Mouse (Mus musculus) embryonic facial prominence, embryonic 14.5 days (tissue): ENCODE measurements around the gene Sik1. TPM values are rescaled to one million over a fixed set of nuclear protein-coding genes. Genes with fewer than 3 reads are reported as not detected.

ENCODE experiments used
- ATAC-seq: fragments of 200-750 bp; cut with Nextera tagmentation; 2 replicates; pipeline ENCODE4 v1.8.0; 2017; ENCODE audit warnings: low read depth, moderate number of reproducible peaks, moderate TSS enrichment
- DNase-seq: peaks from one replicate; pipeline ENCODE4 v3.0.0-alpha.2; 2015; ENCODE audit warnings: low spot score
- H3K27ac ChIP-seq: fragments of 300-500 bp; sonication (generic); replicated peaks from 2 replicates; pipeline ENCODE4 v1.5.1; 2014; ENCODE audit warnings: low read depth, mild to moderate bottlenecking, low read length, moderate library complexity
- H3K27me3 ChIP-seq: fragments of 300-500 bp; sonication (generic); replicated peaks from 2 replicates; pipeline ENCODE4 v1.6.1; 2014; ENCODE audit warnings: low read length; ENCODE audit not compliant: control insufficient read depth, insufficient read depth
- H3K36me3 ChIP-seq: fragments of 300-500 bp; sonication (generic); 2 replicates; pipeline ENCODE4 v1.6.1; 2014; ENCODE audit warnings: low read length, mixed read lengths; ENCODE audit not compliant: control insufficient read depth, insufficient read depth
- H3K4me1 ChIP-seq: fragments of 300-500 bp; sonication (generic); 2 replicates; pipeline ENCODE4 v1.6.1; 2014; ENCODE audit warnings: antibody characterized with exemption, low read length; ENCODE audit not compliant: control insufficient read depth, insufficient read depth
- H3K4me2 ChIP-seq: fragments of 300-500 bp; sonication (generic); 2 replicates; pipeline ENCODE4 v1.6.1; 2014; ENCODE audit warnings: low read depth, mild to moderate bottlenecking, low read length, moderate library complexity, mixed read lengths
- H3K4me3 ChIP-seq: fragments of 300-500 bp; sonication (generic); 2 replicates; pipeline ENCODE4 v1.5.1; 2014; ENCODE audit warnings: low read depth, mild to moderate bottlenecking, low read length
- H3K9ac ChIP-seq: fragments of 300-500 bp; sonication (generic); 2 replicates; pipeline ENCODE4 v1.6.1; 2014; ENCODE audit warnings: low read depth, mild to moderate bottlenecking, low read length, moderate library complexity, mixed read lengths
- H3K9me3 ChIP-seq: fragments of 300-500 bp; sonication (generic); 2 replicates; pipeline ENCODE4 v1.6.1; 2016; ENCODE audit warnings: low read length; ENCODE audit not compliant: control insufficient read depth
- WGBS: fragments of 180-500 bp; shearing (Covaris S2); extraction: QIAGEN DNeasy Blood & Tissue Kit; methylation state at CpG from one replicate; pipeline ENCODE4 v1.1.7; 2014; 5-methylcytosine and 5-hydroxymethylcytosine counted together
- polyA plus RNA-seq: library from polyadenylated mRNA; unstranded; fragments of >200 nt; fragmentation: Nextera tagmentation; extraction: Ambion mirVana; gene quantifications from 2 replicates; pipeline ENCODE4 v1.2.1, GENCODE M21; 2014

Gene Sik1
- polyA plus RNA-seq, 1 experiment from 2014 or later: 27.8 TPM

DNA sequence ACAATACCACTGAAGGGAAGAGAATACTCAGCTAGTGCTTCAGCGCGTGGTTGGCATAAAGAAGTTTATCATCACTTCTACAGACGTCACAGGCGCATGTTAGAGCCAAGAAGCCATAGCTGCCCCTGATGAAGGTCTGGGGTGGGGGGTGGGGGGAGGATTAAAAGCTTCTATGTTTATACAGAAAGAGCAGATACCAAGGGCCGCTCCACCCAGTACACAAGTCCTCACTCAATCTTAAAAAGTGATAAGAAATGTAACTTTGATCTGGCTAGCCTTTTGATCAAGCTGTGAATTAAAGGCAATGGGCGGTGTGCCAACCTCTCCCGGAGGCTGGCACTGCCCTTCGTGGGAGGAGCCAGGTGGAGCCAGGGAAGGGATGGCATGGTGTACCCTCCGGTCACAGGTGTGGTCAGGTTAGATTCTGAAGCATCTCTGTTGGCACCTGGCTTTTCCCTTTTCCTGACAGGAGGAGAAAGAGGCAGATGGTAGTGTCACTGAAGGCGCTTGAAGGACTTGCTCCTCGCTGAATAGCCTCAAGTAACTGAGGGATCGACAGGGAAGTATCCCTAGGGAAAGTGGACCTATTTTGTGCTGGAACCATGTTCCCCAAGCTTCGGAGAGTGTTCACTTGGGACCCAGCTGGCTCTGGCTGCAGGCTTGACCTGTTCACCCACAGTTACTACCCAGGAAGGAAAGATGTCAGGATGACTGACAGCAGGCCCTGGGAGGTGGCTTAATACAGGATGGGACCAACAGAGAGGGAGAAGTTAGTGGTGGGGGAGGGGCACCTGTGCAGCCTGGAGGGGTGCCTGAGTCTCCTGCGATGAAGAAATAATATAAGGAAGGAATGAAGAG, 16.6 kb upstream of the Sik1 start:
- Histone ChIP-seq H3K4me3 (no peak overlapping the region), H3K36me3 (no peaks in the 10 kb centered on the region), H3K9me3 (no peaks in the 10 kb centered on the region), H3K27ac (no peak overlapping the region), H3K27me3 (no peaks in the 10 kb centered on the region), H3K4me2 (no peak overlapping the region), H3K4me1 (0 out of 2 replicates have a peak, but pooled peaks cover 4% of the 10 kb centered on the region), H3K9ac (no peak overlapping the region)
- 76% methylated on average over 14 of the region's 14 CpGs for WGBS
- ATAC-seq (no peak), DNase-seq (no peak)

DNA sequence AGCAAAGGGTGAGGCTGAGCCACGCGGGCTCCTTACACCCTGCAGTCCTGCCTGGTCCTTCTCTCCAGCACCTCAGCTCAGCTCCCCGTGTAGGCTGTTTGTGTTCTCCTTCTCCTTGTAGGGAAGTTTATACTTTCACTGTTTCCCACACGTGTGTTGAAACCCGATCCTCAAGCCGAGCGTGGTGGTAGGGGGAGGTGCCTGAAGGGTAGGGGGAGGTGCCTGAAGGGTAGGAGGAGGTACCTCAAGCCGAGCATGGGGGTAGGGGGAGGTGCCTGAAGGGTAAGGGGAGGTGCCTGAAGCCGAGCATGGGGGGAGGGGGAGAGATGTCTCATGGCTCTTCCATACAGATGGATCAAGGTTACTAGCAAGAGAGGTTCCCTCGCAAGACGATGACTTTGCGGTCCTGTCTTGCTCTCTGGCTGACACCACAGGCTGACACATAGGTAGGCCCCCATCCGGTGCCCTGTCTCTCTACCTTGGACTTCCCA, 15.4 kb upstream of the Sik1 start:
- H3K4me3 ChIP-seq: no peak overlapping the region
- peak overlapping the region; percentile 22 for H3K4me2 ChIP-seq
- 22% methylated on average over 13 of the region's 13 CpGs for WGBS
- peak; percentile 67 for DNase-seq
- ATAC-seq: peak; percentile 68
- no peak overlapping the region for H3K27ac ChIP-seq
- H3K27me3 ChIP-seq: no peaks in the 10 kb centered on the region
- no peaks in the 10 kb centered on the region for H3K9me3 ChIP-seq
- no peak overlapping the region for H3K9ac ChIP-seq
- no peaks in the 10 kb centered on the region for H3K36me3 ChIP-seq
- H3K4me1 ChIP-seq: no peaks in the 10 kb centered on the region

DNA sequence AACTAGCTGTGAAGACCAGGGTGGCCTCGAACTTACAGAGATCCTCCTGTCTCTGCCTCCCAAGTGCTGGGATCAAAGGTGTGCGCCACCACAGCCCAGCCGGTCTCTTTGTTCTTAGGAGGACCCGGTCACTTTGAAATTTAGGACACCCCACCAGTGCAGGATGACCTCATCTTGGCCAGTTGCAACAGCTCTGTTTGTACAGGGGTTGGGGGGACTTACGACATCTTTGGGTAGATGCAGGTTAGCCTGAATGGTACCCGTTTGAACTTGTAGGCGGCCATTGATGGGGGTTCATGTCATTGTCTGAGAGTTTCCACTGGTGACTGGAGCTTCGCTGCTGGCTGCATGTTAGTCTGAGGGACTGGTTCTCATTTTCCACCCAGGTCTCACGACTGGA, 14.8 kb upstream of the Sik1 start:
- Histone ChIP-seq H3K9ac (no peak overlapping the region), H3K36me3 (no peaks in the 10 kb centered on the region), H3K4me2 (peak overlapping the region; percentile 22), H3K27me3 (no peaks in the 10 kb centered on the region), H3K9me3 (no peaks in the 10 kb centered on the region), H3K27ac (no peak overlapping the region), H3K4me3 (no peak overlapping the region), H3K4me1 (peaks cover 4% of the 10 kb centered on the region)
- no peak for DNase-seq
- ATAC-seq: no peak
- 74% methylated on average over 9 of the region's 9 CpGs for WGBS

DNA sequence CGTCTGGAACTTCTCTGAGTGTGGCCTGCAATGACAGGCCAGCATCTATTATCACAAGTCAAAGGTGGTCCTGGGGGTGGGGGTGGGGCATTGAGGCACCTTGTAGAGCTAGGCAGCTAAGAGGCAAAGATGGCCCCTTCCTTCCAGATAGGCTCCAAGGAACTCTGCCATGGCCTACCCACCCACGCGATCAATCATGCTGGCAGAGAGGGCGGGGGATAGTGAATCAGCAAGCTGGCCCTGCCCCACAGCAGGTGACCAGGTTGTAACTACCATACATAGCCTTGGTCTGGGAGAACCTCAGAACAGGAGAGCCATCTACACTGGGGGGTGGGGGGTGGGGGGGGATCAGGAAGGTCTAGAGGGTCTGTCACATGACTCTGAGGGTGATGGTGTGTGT, 12.5 kb upstream of the Sik1 start:
- Histone ChIP-seq H3K9me3 (no peaks in the 10 kb centered on the region), H3K36me3 (no peaks in the 10 kb centered on the region), H3K4me2 (no peak overlapping the region), H3K27ac (no peak overlapping the region), H3K4me1 (peaks cover 7% of the 10 kb centered on the region), H3K4me3 (no peak overlapping the region), H3K9ac (no peak overlapping the region), H3K27me3 (no peaks in the 10 kb centered on the region)
- DNase-seq (no peak), ATAC-seq (no peak)
- 90% methylated on average over 4 of the region's 4 CpGs for WGBS

DNA sequence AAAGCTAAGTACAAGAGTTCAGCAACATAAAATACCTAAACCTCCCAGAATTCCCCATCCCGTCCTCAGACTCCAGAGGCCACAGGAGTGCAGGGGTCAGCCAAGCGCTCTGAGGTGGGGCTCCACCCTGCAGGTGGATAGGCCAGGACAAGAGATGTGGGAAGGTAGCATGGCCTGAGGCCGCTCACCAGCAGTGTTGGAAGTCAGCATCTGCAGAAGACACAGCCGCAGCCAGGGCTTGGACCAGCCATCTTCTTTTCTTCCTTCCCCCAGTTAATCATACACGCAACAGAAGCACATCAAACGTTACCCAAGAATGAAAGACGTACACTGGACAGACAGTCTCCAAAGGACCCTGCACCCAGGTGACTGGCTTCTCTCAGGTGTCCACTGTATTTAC, 11.5 kb upstream of the Sik1 start:
- Histone ChIP-seq H3K36me3 (no peaks in the 10 kb centered on the region), H3K9ac (no peak overlapping the region), H3K4me2 (no peak overlapping the region), H3K27me3 (no peaks in the 10 kb centered on the region), H3K9me3 (no peaks in the 10 kb centered on the region), H3K4me3 (no peak overlapping the region), H3K4me1 (peaks cover 7% of the 10 kb centered on the region), H3K27ac (no peak overlapping the region)
- WGBS: 95% methylated on average over 7 of the region's 7 CpGs
- ATAC-seq (no peak), DNase-seq (no peak)

DNA sequence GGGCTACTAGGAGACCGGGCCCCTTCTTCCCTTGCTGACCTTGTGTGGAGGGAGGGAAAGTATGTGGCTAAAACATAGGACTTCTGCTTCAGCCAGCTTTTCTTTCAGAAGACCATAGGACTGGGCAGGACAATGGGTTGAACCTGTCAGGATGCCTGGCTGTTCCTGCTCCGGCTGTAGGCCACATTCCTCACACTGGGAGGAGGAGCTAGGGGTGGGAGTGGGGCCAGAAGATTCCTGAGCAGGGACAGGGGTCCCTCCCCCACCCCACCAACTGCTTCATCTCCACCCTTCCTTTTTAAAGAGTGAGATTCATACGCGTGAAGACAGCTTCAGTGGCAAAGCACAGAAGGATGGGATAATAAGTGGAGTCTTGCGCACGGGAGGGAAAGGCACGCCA, 10.0 kb upstream of the Sik1 start:
- Histone ChIP-seq H3K36me3 (no peaks in the 10 kb centered on the region), H3K4me2 (no peak overlapping the region), H3K27me3 (no peaks in the 10 kb centered on the region), H3K27ac (no peak overlapping the region), H3K9me3 (no peaks in the 10 kb centered on the region), H3K4me3 (no peak overlapping the region), H3K4me1 (peaks cover 7% of the 10 kb centered on the region), H3K9ac (no peak overlapping the region)
- no peak for DNase-seq
- no peak for ATAC-seq
- 66% methylated on average over 7 of the region's 7 CpGs for WGBS

DNA sequence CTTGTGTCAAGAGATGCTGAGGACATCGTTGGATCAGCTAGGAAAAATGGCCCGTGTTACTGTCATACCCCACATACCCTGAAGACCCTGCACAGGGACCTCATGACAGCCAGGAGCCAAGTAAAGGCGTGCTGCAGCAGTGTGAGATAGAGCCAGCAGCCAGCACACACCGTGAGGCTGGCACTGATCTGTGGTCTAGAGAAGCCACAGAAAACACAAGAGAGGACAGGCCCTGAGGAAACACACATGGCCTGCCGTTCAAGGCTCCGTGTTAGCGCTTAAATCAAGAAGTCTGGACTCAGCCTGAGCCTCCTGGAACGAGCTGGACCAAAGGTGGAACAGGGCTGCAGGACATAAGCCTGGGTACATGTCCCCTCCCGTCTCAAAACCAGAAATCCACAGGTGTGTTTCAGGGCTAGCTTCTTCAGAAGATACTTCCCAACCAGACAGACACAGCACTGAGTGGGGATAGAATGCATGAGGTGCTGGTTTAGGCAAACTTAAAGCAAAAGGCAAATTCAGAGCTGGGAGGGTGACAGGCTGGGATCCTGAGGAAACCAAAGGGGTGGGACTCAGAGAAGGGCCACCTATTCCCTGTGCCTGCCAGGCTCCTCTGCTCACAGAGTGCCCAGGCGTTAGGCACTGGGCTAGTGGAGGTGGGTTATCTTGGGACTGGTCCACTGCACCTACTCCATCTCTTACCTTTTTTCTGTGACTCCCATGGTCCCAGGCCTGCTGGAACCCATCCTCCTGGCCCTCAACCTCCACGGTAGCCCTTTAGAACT, 9.3 kb upstream of the Sik1 start:
- Histone ChIP-seq H3K4me3 (no peak overlapping the region), H3K27ac (no peak overlapping the region), H3K4me2 (no peak overlapping the region), H3K9ac (no peak overlapping the region), H3K36me3 (no peaks in the 10 kb centered on the region), H3K9me3 (no peaks in the 10 kb centered on the region), H3K27me3 (no peaks in the 10 kb centered on the region), H3K4me1 (peaks cover 7% of the 10 kb centered on the region)
- 72% methylated on average over 11 of the region's 11 CpGs for WGBS
- no peak for ATAC-seq
- DNase-seq: no peak

DNA sequence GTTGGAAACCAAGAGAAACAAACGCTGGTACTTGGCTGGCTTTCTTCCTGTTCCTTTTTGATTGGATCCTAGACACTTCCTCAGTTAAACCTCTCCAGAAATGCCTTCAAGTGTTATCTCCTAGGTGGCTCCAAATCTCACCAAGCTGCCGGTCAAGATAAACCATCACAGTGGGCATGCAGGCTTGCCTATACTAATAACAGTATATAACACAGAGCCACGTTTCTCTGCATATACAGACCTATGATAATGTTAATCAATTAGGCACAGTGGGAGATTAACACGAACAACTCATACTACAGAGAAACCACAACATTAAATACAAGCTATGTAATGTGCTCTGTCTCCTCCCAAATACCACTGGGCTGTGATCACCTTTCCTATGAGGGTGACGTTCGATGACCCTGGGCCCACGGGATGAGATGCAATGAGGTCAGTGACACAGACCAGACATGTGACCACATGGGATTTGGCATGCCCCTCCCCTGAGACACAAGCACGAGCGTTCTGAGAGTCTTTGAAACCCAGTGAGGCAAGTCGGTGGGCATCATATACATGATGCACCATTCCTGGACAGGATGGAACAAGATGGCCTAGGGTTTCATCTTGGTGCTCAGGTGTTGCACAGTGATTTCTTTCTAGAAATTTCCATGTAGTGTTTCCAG, 7.7 kb upstream of the Sik1 start:
- no peaks in the 10 kb centered on the region for H3K36me3 ChIP-seq
- H3K27me3 ChIP-seq: no peaks in the 10 kb centered on the region
- H3K27ac ChIP-seq: no peak overlapping the region
- H3K9me3 ChIP-seq: no peaks in the 10 kb centered on the region
- DNase-seq (no peak), ATAC-seq (no peak)
- WGBS: 82% methylated on average over 10 of the region's 10 CpGs
- H3K4me2 ChIP-seq: no peak overlapping the region
- H3K4me3 ChIP-seq: no peak overlapping the region
- H3K9ac ChIP-seq: no peak overlapping the region
- H3K4me1 ChIP-seq: peaks cover 7% of the 10 kb centered on the region
